Mouse (Mus musculus): ENCODE results near the gene Apba1. TPM values are rescaled to one million over a fixed set of nuclear protein-coding genes. Genes with fewer than 3 reads are reported as not detected.

Gene Apba1
- total and polyA plus RNA-seq, 2 experiments: 0.16 to 0.18 TPM

GRCm38 (mm10) chr19:23886169-23886568, 127.5 kb downstream of the Apba1 start:
- Histone ChIP-seq H3K36me3 (ENCODE audit: control insufficient read depth, insufficient read depth, low read length) (no peaks in the 10 kb centered on the region), H3K79me2 (ENCODE audit: control insufficient read depth, insufficient read depth, low read length) (no peaks in the 10 kb centered on the region), H3K27me3 (ENCODE audit: control insufficient read depth, insufficient read depth, low read length) (no peaks in the 10 kb centered on the region), H3K27ac (replicated peaks; ENCODE audit: insufficient read depth, low read depth, low read length) (no peak overlapping the region), H3K4me3 (ENCODE audit: insufficient read depth, low read depth, low read length) (no peak overlapping the region), H3K4me1 (ENCODE audit: control insufficient read depth, insufficient read depth, low read length) (no peaks in the 10 kb centered on the region), H3K9ac (ENCODE audit: low read depth, low read length) (no peak overlapping the region)
- 87% methylated on average over 5 of the region's 5 CpGs for WGBS
- DNase-seq (ENCODE audit: extremely low read depth, low read depth, low spot score): no peak
- TF ChIP-seq POLR2A (IDR thresholded peaks at IDR 0.05; ENCODE audit: extremely low read depth, insufficient read depth, low read length): no peak
- TF ChIP-seq CTCF (IDR thresholded peaks at IDR 0.05; ENCODE audit: low read depth, low read length): no peak

DNA sequence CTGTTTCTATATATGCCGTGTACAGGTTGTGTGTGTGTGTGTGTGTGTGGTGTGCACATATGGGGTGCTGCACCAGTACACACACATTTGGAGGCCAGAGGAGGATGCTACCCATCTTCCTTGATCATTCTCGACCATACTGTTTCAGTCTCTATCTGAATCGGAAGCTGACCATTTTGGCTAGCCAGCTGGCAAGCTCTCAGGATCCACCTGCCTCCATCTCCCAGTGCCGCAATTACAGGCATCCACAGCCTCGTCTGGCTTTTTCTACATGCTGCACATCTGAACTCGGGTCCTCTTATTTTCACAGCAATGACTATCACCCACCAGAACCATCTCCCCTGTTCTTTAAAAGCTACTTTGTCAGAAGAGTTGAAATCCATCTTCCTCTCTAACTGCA, 132.7 kb downstream of the Apba1 start:
- TF ChIP-seq POLR2A (IDR thresholded peaks at IDR 0.05; ENCODE audit: extremely low read depth, insufficient read depth, low read length): no peak
- TF ChIP-seq CTCF (IDR thresholded peaks at IDR 0.05; ENCODE audit: low read depth, low read length): no peak
- DNase-seq (ENCODE audit: extremely low read depth, low read depth, low spot score): no peak

DNA sequence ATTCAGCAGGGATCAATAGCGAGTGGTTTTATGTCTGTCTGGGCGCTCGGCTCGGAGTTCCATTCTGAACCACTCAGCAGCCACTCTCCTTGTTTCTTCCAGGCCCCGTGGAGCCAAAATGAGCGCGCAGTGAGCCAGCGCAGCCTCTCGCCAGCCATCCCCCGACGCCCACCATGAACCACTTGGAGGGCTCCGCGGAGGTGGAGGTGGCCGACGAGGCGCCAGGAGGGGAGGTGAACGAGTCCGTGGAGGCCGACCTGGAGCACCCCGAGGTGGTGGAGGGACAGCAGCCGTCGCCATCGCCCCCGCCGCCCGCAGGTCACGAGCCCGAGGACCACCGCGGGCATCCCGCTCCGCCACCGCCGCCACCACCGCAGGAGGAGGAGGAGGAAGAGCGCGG, 133.9 kb downstream of the Apba1 start:
- H3K9ac ChIP-seq (ENCODE audit: low read depth, low read length): no peak overlapping the region
- no peak overlapping the region for H3K27ac ChIP-seq (replicated peaks; ENCODE audit: insufficient read depth, low read depth, low read length)
- H3K4me3 ChIP-seq (ENCODE audit: insufficient read depth, low read depth, low read length): no peak overlapping the region
- H3K4me1 ChIP-seq (ENCODE audit: control insufficient read depth, insufficient read depth, low read length): no peaks in the 10 kb centered on the region
- TF ChIP-seq POLR2A (IDR thresholded peaks at IDR 0.05; ENCODE audit: extremely low read depth, insufficient read depth, low read length): no peak
- TF ChIP-seq CTCF (IDR thresholded peaks at IDR 0.05; ENCODE audit: low read depth, low read length): no peak
- no peak for DNase-seq (ENCODE audit: extremely low read depth, low read depth, low spot score)
- H3K36me3 ChIP-seq (ENCODE audit: control insufficient read depth, insufficient read depth, low read length): no peaks in the 10 kb centered on the region
- 32% methylated on average over 37 of the region's 37 CpGs for WGBS
- H3K27me3 ChIP-seq (ENCODE audit: control insufficient read depth, insufficient read depth, low read length): peaks cover 18% of the 10 kb centered on the region
- H3K79me2 ChIP-seq (ENCODE audit: control insufficient read depth, insufficient read depth, low read length): no peaks in the 10 kb centered on the region

More for the DNA sequence above, 132.7 kb downstream of the Apba1 start:
- 87% methylated on average over 6 of the region's 6 CpGs for WGBS
- Histone ChIP-seq H3K27me3 (ENCODE audit: control insufficient read depth, insufficient read depth, low read length) (peaks cover 18% of the 10 kb centered on the region), H3K4me1 (ENCODE audit: control insufficient read depth, insufficient read depth, low read length) (no peaks in the 10 kb centered on the region), H3K9ac (ENCODE audit: low read depth, low read length) (no peak overlapping the region), H3K27ac (replicated peaks; ENCODE audit: insufficient read depth, low read depth, low read length) (no peak overlapping the region), H3K36me3 (ENCODE audit: control insufficient read depth, insufficient read depth, low read length) (no peaks in the 10 kb centered on the region), H3K4me3 (ENCODE audit: insufficient read depth, low read depth, low read length) (no peak overlapping the region), H3K79me2 (ENCODE audit: control insufficient read depth, insufficient read depth, low read length) (no peaks in the 10 kb centered on the region)

- Histone ChIP-seq H3K4me1 (ENCODE audit: control insufficient read depth, insufficient read depth, low read length) (no peaks in the 10 kb centered on the region), H3K27ac (replicated peaks; ENCODE audit: insufficient read depth, low read depth, low read length) (no peak overlapping the region), H3K36me3 (ENCODE audit: control insufficient read depth, insufficient read depth, low read length) (no peaks in the 10 kb centered on the region), H3K27me3 (ENCODE audit: control insufficient read depth, insufficient read depth, low read length) (peaks cover 18% of the 10 kb centered on the region), H3K9ac (ENCODE audit: low read depth, low read length) (no peak overlapping the region), H3K4me3 (ENCODE audit: insufficient read depth, low read depth, low read length) (no peak overlapping the region), H3K79me2 (ENCODE audit: control insufficient read depth, insufficient read depth, low read length) (no peaks in the 10 kb centered on the region)
- TF ChIP-seq POLR2A (IDR thresholded peaks at IDR 0.05; ENCODE audit: extremely low read depth, insufficient read depth, low read length) (no peak), CTCF (IDR thresholded peaks at IDR 0.05; ENCODE audit: low read depth, low read length) (no peak)
- no peak for DNase-seq (ENCODE audit: extremely low read depth, low read depth, low spot score)
- 19% methylated on average over 106 of the region's 110 CpGs for WGBS
These were observed 134.6 kb downstream of the Apba1 start for GRCm38 (mm10) chr19:23893093-23893889.

- Histone ChIP-seq H3K9ac (ENCODE audit: low read depth, low read length) (no peak overlapping the region), H3K79me2 (ENCODE audit: control insufficient read depth, insufficient read depth, low read length) (no peaks in the 10 kb centered on the region), H3K27ac (replicated peaks; ENCODE audit: insufficient read depth, low read depth, low read length) (no peak overlapping the region), H3K4me3 (ENCODE audit: insufficient read depth, low read depth, low read length) (no peak overlapping the region), H3K36me3 (ENCODE audit: control insufficient read depth, insufficient read depth, low read length) (no peaks in the 10 kb centered on the region), H3K27me3 (ENCODE audit: control insufficient read depth, insufficient read depth, low read length) (peaks cover 18% of the 10 kb centered on the region), H3K4me1 (ENCODE audit: control insufficient read depth, insufficient read depth, low read length) (no peaks in the 10 kb centered on the region)
- 62% methylated on average over 9 of the region's 9 CpGs for WGBS
- TF ChIP-seq CTCF (IDR thresholded peaks at IDR 0.05; ENCODE audit: low read depth, low read length) (no peak), POLR2A (IDR thresholded peaks at IDR 0.05; ENCODE audit: extremely low read depth, insufficient read depth, low read length) (no peak)
- DNase-seq (ENCODE audit: extremely low read depth, low read depth, low spot score): no peak
These were observed 135.3 kb downstream of the Apba1 start for GRCm38 (mm10) chr19:23893946-23894345.

- DNase-seq (ENCODE audit: extremely low read depth, low read depth, low spot score): no peak
- H3K79me2 ChIP-seq (ENCODE audit: control insufficient read depth, insufficient read depth, low read length): no peaks in the 10 kb centered on the region
- H3K4me1 ChIP-seq (ENCODE audit: control insufficient read depth, insufficient read depth, low read length): no peaks in the 10 kb centered on the region
- no peaks in the 10 kb centered on the region for H3K36me3 ChIP-seq (ENCODE audit: control insufficient read depth, insufficient read depth, low read length)
- no peak overlapping the region for H3K9ac ChIP-seq (ENCODE audit: low read depth, low read length)
- H3K4me3 ChIP-seq (ENCODE audit: insufficient read depth, low read depth, low read length): no peak overlapping the region
- no peak for TF ChIP-seq CTCF (IDR thresholded peaks at IDR 0.05; ENCODE audit: low read depth, low read length)
- no peak for TF ChIP-seq POLR2A (IDR thresholded peaks at IDR 0.05; ENCODE audit: extremely low read depth, insufficient read depth, low read length)
- H3K27ac ChIP-seq (replicated peaks; ENCODE audit: insufficient read depth, low read depth, low read length): no peak overlapping the region
- H3K27me3 ChIP-seq (ENCODE audit: control insufficient read depth, insufficient read depth, low read length): peaks cover 18% of the 10 kb centered on the region
- 44% methylated on average over 3 of the region's 3 CpGs for WGBS
These were observed 136.1 kb downstream of the Apba1 start for GRCm38 (mm10) chr19:23894822-23895221.

All from liver, adult 2 months (tissue).